Mouse (Mus musculus): ENCODE results near the gene Gipc2.

Gipc2 gene

GRCm38 (mm10) chr3:152189306-152189705 lies 23.3 kb upstream of the Gipc2 start:
- no peak for DNase-seq

DNA sequence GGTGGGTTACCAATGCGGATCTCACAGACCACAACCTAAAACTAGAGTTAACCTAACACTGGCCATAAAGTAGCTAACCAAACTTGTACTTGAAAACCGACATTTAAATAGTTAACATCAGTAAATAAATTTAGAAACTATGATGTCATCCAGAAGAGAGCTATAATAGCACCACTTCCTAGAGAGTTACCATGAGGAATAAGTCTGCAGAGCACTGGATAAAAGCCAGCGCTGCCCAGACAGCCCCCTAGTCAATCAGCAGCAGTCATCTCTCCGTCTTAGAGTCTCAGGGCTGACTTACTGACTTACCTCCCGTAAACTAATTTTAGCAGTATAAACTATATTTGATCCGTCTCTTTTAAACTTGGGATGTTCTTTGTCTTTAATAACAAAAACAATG lies 20.1 kb upstream of the Gipc2 start:
- DNase-seq = no peak

DNA sequence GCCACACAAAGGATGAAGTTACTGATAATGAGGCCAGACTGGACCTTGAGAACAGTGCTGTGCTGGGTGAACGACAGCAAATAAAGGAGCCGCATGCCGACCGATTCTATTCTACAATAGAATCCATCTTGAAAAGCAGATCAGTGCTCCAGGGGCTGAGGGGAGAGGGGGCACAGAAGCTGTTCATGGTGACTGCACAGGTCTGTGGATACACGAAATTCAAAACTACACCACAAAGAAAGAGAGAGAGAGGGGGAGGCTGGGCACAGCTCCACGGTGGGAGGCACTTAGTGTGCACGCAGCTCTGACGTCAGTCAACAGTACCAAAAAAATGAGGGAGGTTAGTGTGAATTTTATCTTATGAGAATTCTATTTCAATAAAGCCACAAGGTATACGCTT lies 17.5 kb upstream of the Gipc2 start:
- no peak for DNase-seq

GRCm38 (mm10) chr3:152180624-152181023 lies 14.6 kb upstream of the Gipc2 start:
- no peak for DNase-seq

DNA sequence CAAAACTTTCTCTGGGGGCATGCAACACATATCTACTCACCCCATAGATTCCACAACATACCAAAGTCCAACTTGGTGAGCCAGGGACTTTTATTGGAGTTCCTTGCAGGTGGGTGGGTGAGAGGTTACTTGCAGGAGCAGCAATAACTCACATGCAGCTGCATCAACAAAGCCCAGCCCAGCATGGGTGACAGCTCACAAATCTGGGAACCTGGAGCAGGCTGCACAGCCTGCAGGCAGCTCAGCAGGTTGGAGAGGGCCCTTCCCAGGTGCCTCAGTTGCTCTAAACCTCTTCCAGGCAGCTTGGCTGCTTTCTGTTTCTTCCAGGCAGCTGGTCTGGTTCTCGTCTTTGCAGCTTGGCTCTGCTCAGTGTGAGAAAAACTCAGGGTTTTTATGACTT lies 13.3 kb upstream of the Gipc2 start:
- no peak for DNase-seq

DNA sequence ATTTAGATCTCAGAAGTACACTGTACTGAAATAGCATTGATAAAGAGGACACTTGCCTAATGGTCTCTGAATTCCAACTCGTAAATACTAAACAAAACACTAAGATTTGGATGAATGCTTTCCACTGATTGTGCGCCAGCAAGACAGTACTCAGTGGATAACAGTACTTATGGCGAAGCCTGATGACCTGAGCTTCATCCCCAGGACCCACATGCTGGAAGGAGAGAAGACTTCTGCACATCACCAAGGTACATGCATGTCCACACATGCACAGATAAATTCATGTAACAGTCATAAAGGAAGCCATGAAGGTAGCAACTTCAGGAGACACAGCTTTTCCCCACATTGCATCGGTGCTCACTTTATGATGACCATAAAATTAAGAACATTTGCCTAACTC lies 12.8 kb upstream of the Gipc2 start:
- no peak for DNase-seq

DNA sequence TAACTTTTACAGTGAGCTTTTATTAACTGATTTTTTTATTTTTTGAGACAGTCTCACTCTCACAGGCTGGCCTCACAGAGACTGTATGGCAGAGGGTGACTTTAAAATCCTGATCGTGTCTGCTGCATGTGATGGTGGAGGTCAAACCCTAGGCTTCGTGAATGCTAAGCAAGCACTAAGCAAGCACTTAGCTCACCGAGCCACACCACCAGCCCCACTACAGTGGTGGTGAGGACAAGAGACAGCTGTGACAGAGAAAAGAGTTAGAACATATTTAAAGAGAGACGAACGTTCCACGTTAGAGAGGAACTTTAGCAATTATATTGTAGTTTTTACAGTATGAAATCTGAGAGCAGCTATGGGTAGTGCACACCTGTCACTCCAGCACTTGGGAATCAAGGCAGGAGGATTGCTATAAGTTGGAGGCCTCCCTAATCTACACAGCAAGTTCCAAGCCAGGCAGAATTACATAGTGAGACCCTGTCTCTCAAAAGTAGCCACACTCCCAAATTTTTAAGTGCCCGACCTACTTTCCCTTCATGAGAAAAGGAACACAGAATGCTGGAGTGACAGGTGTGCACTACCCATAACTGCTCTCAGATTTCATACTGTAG lies 6.4 kb upstream of the Gipc2 start:
- no peak for DNase-seq

DNA sequence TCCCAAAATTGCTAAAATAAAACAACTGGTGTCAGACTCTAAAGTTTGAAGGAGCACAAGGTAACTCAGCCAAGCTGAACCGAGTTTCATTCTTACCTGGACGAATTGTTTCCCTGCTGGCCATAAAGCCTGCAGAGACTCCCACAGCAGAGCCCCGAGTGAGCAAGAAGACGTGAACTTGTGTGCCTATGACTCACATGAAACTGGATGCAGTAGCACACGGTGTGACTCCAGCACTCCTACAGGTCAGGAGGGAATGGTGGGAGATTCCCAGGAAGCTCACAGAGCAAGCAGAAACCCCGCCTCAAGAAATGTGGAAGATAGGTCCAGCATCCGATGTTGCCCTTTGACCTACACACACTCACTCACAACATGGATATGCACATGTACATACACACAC lies 5.8 kb upstream of the Gipc2 start:
- DNase-seq = no peak

DNA sequence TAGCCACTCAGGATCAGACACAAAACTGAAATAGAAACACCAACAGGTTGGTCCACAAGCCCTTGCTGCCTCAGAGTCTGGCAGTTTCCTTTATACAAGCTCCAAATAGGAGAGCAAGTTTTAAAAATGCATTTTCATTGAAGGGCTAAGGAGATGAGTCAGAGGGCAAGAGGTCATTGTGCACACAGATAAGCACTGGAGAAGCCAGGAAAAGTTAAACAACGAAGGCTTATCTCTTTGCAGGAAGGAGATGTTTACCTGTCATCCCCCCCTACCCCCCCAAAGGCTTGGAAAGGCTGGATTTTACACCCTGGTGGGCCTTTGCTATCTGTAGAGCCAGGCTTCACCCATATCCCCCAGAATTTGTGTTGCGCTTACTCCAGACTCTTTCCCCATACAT lies 5.2 kb upstream of the Gipc2 start:
- no peak for DNase-seq

DNA sequence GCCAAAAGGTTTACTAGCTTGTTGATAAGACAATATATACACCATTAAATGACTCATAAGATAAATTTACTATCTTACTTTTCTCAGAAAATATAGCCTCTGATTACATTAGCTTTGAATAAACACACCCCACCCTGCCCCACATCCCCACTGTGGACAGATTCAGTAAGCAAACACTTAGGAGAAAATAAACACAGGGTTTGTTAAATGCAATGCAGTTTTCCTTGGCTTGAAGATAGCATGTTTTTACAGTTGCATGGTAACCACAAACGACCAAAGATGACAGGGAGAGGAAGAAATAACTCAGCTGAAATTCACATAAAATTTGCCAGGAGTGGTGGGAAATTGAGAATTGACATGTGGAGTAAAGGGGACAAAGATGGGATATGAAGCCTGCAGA lies 4.4 kb upstream of the Gipc2 start:
- DNase-seq = no peak

DNA sequence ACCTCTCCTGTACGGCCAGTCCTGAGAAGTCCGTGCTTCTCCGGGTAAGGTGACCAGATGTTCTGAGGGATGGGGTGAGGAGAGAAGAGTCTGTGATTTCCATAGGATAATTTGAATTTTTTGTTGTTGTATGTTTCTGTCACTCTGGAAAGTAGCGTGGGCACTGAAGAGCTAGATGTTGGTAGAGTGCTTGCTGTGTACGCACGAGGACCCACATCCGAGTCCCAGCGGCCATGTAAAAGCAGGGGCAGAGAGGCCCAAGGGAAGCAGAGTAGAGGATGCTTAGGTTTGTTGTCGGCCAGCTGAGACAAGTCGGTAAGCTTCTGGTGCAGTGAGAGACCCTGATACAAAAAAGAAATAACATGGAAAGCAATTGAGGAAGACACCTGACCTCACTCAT lies 2.0 kb upstream of the Gipc2 start:
- no peak for DNase-seq

DNA sequence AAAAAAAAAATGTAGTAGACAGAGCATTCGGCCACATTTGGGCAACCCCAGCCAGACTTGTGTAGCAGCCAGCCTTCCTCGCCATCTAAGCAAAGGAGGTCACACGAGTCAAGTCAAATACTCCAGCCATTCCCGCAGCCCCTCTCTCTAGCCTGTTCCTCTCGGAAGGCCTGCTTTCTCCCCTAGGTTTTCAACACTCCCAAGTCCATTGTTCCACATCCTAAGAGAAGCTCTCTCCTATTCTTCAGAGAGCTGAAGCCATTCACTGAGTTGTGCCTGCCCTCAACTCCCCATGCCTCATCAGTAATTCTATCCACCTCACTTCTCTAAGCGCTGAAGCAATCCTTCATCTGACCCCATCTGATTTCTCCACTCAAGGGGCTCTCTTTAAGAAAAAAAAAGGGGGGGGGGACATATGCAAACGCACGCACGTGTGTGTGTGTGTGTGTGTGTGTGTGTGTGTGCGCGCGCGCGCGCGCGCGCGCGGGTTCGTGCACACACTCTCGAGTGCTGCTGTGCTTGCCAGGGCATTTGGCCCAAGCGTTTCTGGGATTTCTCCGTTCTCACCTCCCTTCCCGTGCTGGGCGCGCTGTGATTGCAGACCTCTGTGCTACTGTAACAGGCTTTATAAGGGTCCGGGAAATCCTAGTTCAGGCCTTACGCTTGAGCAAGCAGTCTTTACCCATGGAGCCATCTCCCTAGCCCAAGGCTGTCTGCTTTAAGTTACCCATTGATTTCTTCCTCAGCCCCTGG lies 845 bp upstream of the Gipc2 start:
- DNase-seq = no peak

GRCm38 (mm10) chr3:152165351-152166098 lies 505 bp downstream of the Gipc2 start:
- DNase-seq = peak; percentile 53

DNA sequence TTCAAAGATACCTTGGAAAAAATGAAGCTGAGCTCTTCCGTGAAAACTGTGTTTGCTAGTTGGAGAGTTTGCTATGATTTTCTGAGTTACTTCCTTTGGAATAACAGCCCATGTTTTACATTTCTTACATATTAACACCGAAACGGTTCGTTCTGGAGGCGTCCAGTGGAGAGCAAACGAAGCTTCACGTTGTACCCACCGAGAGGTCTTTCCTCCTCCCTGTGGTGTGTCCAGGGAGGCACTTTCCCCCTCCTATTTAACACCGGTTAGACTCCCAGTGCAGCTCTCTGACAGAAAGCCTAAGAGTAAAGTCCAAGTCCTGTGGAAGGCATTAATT lies 1.0 kb downstream of the Gipc2 start:
- DNase-seq = no peak

GRCm38 (mm10) chr3:152163320-152163719 lies 2.7 kb downstream of the Gipc2 start:
- DNase-seq = no peak

DNA sequence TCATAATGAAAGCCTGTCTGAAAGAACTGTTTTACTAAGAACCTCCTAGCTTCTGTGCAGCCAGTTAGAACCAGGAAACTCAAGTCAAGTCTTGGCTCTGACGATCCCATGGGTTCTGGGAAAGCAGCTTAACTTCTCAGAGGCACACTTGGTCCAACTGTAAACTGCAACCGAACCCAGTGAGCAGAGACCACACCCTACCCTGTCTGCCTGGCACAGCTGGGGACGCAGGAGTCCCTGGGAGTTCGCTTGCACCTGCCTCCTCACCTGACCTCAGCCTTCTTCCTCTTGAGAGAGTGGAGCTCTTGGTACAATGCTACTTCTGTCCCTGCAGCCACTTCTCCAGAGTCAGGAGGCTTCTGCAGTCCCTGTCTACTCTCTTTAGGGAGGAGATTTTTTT lies 5.4 kb downstream of the Gipc2 start:
- DNase-seq = no peak

GRCm38 (mm10) chr3:152159321-152159720 lies 6.7 kb downstream of the Gipc2 start:
- no peak for DNase-seq

GRCm38 (mm10) chr3:152158344-152159291 lies 7.4 kb downstream of the Gipc2 start:
- peak; percentile 21 for DNase-seq

- DNase-seq = no peak
Observed at GRCm38 (mm10) chr3:152156816-152157496, 9.1 kb downstream of the Gipc2 start.

GRCm38 (mm10) chr3:152155296-152155948 lies 10.6 kb downstream of the Gipc2 start:
- peak; percentile 68 for DNase-seq

DNA sequence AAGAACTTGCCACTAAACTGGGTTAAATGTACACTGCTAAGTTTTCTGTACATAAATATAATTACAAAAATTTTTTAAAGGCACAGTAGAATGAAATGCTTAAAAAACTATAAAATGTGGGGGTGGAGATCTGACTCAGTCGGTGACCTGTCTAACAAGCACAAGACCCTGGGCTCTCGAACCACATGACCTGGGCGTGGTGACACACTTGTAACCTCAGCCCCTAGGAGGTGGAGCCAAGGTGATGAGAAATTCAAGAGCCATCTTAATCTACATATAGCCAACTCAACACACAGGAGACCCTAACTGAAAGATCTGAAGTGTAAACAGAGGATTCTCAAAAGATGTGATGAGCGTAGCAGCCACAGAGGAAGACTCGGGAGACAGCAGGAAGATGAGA lies 11.9 kb downstream of the Gipc2 start:
- DNase-seq = no peak

DNA sequence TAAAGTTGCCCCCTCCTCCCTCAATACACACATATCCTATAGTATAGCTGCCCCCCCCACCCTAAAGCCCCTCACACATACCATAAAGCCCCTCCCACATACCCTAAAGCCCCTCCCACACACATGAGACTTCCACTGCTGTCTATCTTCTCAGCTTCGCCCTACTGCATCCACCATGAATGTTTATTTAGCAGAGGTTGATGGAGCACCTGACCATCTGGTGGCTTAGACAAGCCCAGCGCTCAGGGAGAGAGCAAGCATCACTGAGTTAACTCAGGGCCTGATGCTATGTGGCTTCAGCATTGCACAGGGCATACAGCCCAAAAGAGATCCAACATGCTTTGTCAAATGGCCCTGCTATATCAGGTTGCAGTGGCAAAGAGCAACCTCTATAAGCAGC lies 12.9 kb downstream of the Gipc2 start:
- DNase-seq = no peak

All from right cerebral cortex, adult 18-20 months (tissue).